Mouse (Mus musculus): Measurements from ENCODE around the gene Camkk1. TPM values are rescaled to one million over a fixed set of nuclear protein-coding genes. Genes with fewer than 3 reads are reported as not detected.

Gene Camkk1
- 1 to 10 TPM; 1.7 to 2.2 TPM for total RNA-seq (2021)
- long read RNA-seq, experiment 1, partial matches to known transcripts: 1 of 6 reads
- long read RNA-seq, experiment 1, other reads (novel, unspliced or antisense): 1 of 6 reads
- long read RNA-seq, experiment 2, partial matches to known transcripts: 0 of 4 reads
- long read RNA-seq, experiment 2, other reads (novel, unspliced or antisense): 2 of 4 reads

GRCm38 (mm10) chr11:73018471-73019146, at the start of gene Camkk1:
TSS of gene Camkk1 (plus strand) at chr11:73019008.
- DNase-seq: peak; percentile 90

GRCm38 (mm10) chr11:72974995-72975503, 43.8 kb upstream of the Camkk1 start:
- DNase-seq: no peak

GRCm38 (mm10) chr11:72982516-72982915, 36.3 kb upstream of the Camkk1 start:
- no peak for DNase-seq

GRCm38 (mm10) chr11:72983283-72983682, 35.5 kb upstream of the Camkk1 start:
- no peak for DNase-seq

- DNase-seq: no peak
These were observed 32.1 kb upstream of the Camkk1 start for GRCm38 (mm10) chr11:72986745-72987144.

- no peak for DNase-seq
These were observed 31.6 kb upstream of the Camkk1 start for GRCm38 (mm10) chr11:72987234-72987633.

GRCm38 (mm10) chr11:72987807-72988206, 31.0 kb upstream of the Camkk1 start:
- DNase-seq: no peak

GRCm38 (mm10) chr11:72989044-72989443, 29.8 kb upstream of the Camkk1 start:
- DNase-seq: no peak

- DNase-seq: no peak
These were observed 28.1 kb upstream of the Camkk1 start for GRCm38 (mm10) chr11:72990688-72991087.

GRCm38 (mm10) chr11:72991961-72992360, 26.8 kb upstream of the Camkk1 start:
- DNase-seq: no peak

GRCm38 (mm10) chr11:72996346-72996745, 22.5 kb upstream of the Camkk1 start:
- no peak for DNase-seq

GRCm38 (mm10) chr11:72996781-72997180, 22.0 kb upstream of the Camkk1 start:
- no peak for DNase-seq

GRCm38 (mm10) chr11:72997529-72998326, 21.1 kb upstream of the Camkk1 start:
- DNase-seq: no peak

GRCm38 (mm10) chr11:72998771-72999170, 20.0 kb upstream of the Camkk1 start, which contains the start of gene P2rx1:
TSS of gene P2rx1 (plus strand) at chr11:72999103.
- DNase-seq: peak; percentile 25

- DNase-seq: peak; percentile 72
These were observed 17.8 kb upstream of the Camkk1 start for GRCm38 (mm10) chr11:73001029-73001428.

- no peak for DNase-seq
These were observed 12.4 kb upstream of the Camkk1 start for GRCm38 (mm10) chr11:73006377-73006776.

- no peak for DNase-seq
These were observed 11.7 kb upstream of the Camkk1 start for GRCm38 (mm10) chr11:73007113-73007512.

GRCm38 (mm10) chr11:73007698-73008481, 10.9 kb upstream of the Camkk1 start:
- DNase-seq: peak; percentile 75

- no peak for DNase-seq
These were observed 10.0 kb upstream of the Camkk1 start for GRCm38 (mm10) chr11:73008826-73009225.

- DNase-seq: no peak
These were observed 9.1 kb upstream of the Camkk1 start for GRCm38 (mm10) chr11:73009531-73010274.

GRCm38 (mm10) chr11:73013981-73014380, 4.8 kb upstream of the Camkk1 start:
- no peak for DNase-seq
